Mouse (Mus musculus) adrenal gland, adult 10 weeks (tissue): Measurements from ENCODE around the gene Gabarapl2. TPM values are rescaled to one million over a fixed set of nuclear protein-coding genes. Genes with fewer than 3 reads are reported as not detected.

ENCODE experiments used
- polyA plus RNA-seq: library from polyadenylated mRNA; stranded (reverse); fragments of 350-450 nt; fragmentation: Illumina TruSeq; extraction: RNeasy Lipid Tissue Mini Kit (QIAGEN cat#74804); gene quantifications from one replicate; pipeline ENCODE4 v1.2.3, GENCODE M21; 2014; ENCODE audit warnings: low read depth, low replicate concordance

Gabarapl2 gene
- 241 TPM for polyA plus RNA-seq

DNA sequence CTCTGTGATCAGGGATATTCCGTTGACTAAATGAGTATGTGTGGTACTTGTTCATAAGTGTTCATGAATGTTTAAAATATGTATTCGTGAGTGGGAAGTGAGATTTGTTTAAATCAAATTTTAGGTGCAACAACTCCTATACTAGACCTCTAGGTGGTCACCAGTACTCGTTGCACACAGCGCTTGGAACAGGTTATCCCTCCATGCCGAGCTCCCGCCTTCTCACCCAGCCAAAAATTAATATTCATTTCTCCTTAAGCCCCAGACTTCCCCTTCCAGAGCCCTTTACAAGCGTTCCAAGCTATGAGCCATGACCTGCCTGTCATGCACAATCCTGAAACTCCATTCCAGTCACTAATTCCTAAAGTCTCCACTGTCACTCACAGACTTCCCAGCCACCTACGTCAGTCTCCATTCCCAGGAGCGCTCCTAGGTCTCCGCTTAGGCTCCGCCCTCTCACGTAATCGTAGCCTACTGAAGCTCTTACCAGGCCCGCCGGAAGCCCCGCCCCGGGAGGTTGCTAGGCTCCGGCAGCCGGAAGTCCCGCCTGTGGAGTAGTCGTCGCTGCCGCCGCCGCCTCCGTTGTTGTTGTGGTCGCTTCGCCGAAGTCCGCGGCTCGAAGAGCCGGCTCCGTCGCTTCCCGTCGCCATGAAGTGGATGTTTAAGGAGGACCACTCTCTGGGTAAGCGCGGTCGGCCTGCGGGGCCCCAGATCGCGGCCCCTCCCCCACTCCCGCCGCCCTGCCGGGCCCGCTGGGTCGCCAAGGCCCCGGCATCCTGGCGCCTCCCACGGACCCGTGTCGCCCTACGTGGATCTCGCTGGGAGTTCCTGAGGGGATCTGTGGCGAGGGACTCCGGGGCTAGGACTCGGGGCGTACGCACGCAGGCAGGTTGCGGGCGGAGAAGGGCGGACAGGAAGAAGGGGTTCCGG lies at the start of gene Gabarapl2:
TSS of gene Gabarapl2 (plus strand) at position 533 of the 930 bp plus-strand sequence.

DNA sequence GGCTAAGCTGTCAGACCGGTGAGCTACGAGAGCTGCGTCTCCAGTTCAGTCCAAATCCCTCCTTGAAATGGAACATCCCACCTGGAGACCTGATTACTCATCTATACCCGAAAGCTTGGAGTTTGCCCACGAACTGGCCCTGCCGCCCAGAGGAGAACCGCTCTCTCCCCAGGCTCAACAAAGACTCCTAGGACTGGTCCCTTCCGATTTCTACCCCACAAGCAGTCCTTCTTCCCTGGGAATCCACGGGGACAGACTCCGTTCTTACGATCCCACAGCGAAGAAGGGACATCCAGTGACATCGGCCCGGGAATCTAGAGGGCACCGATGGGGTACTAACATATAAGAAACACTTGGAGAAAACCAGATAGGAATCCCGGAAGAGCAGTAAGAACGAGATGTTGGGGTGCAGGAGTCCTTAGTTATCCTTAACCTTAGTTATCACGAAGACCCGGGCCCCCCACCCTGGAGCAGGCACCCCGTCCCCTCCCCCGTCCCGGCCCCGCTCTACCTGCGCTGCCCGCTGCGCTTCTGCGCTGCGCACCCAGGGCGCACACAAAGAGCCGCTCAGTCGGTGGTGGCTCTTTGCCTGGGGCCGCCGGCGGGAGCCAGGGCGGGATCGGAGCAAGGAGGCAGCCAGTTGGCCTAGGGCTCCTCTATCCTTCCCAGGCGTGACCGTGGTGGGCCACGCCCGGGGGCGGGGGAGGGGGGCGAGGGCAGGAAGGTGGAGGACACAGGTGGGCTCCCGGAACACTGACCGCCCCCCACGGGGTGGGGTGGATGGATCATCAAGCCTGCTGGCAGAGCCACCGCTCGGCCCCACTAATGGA lies 30.7 kb upstream of the Gabarapl2 start, which contains the start of gene Chst5:
TSS of gene Chst5 (minus strand) at position 827 of the 830 bp plus-strand sequence.

DNA sequence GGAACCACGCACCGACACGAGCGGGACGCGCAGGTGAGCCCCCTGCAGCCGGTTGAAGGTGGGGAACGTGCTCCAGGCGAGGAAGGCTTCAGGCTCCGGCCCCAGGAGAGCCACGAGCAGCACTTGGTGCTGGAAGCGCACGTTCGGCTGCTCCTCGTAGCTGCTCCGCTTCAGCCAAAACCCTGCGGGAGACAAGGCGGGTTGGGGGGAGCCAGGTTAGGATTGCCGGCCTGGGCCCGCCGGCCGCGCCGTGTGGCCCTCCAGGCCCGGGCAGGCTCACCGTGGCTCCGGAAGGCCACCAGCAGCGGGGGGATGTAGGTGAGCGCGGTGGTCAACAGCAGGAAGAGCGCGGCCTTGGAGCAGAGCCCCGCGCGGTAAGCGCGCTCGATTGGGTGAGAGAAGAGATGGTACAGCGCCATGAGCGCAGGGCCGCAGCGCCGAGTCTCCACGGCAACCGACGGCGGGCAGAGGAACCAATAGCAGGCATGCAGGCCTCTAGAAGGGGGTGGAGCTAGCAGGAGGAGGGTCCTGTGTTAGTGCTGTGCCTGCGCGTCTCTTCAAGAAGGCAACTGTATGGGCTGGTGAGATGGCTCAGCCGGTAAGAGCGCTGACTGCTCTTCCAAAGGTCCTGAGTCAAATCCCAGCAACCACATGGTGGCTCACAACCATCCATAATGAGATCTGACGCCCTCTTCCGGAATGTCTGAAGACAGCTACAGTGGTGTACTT lies 7.0 kb upstream of the Gabarapl2 start, which contains the start of gene Tmem231:
TSS of gene Tmem231 (minus strand) at position 534 of the 729 bp plus-strand sequence.

DNA sequence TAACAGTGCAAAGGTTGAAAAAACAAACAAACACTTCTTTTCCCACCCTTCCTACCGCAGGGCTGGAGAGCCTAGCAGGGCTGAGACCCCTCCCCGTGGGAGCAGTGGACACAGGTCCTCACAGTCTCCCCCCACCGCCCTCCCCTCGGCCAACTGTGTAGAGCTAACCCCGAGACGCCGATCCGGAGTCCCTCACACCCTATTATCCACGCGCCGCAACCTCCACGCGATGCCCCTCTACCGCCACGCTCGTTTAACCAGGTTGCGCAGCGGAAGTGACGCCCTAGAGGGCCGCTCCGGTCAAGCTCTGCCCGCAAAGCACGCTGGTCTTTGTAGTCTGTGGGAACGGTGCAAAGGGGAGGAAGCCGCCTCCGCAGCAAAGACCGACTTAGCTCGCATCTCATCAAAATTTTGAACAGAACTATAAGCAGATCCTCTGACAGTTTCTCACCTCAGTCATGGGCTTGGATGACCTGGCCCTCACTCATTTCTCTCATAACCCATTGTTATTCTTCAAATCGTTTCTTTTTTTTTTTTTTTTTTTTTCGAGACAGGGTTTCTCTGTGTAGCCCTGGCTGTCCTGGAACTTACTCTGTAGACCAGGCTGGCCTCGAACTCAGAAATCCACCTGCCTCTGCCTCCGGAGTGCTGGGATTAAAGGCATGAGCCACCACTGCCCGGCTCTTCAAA lies 51.7 kb downstream of the Gabarapl2 start, which contains the start of gene Adat1:
TSS of gene Adat1 (minus strand) at position 290 of the 690 bp plus-strand sequence.

Other genes starting within 250 kb of the Gabarapl2 start
- gene Ctrb1, start 249.7 kb upstream of the Gabarapl2 start, polyA plus RNA-seq, result not detected
- gene Bcar1, start 196.9 kb upstream of the Gabarapl2 start, polyA plus RNA-seq, result 1.4 TPM
- 157 TPM for gene Cfdp1, start 86.4 kb upstream of the Gabarapl2 start, polyA plus RNA-seq
- 11.6 TPM for gene Tmem170, start 64.0 kb upstream of the Gabarapl2 start, polyA plus RNA-seq
- gene Chst5, start 30.3 kb upstream of the Gabarapl2 start, polyA plus RNA-seq, result not detected
- gene Tmem231, start 6.8 kb upstream of the Gabarapl2 start, polyA plus RNA-seq, result 5.0 TPM
- 1.6 TPM for gene Adat1, start 51.6 kb downstream of the Gabarapl2 start, polyA plus RNA-seq
- gene Kars, start 70.6 kb downstream of the Gabarapl2 start, polyA plus RNA-seq, result 37.7 TPM
- 38.5 TPM for gene Terf2ip, start 70.7 kb downstream of the Gabarapl2 start, polyA plus RNA-seq
- gene Gm6793, start 74.3 kb downstream of the Gabarapl2 start, polyA plus RNA-seq, result not detected